Mouse (Mus musculus): ENCODE data around the gene Plekha4.

Plekha4 gene

DNA sequence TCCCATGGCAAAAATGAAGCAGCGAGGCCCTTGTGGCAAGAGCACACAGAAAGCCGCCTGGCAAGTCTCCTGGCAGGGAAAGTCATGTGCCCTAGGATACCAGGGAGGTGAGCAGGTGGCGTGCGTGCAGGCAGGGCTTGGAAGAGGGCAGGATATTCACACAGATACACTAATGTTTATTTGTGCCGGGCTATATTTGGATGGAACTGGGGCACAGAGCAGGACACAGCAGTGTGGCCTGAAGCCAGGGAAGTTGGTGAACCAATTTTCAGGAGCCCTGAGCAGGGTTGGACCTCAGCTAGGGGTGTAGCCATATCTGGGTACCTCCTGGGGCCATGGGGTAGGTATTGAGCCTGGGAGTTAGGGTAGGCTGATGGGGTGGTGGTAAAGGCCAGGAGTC lies 33.2 kb upstream of the Plekha4 start:
- no peak for TF ChIP-seq GATA4 (IDR thresholded peaks at IDR 0.05; ENCODE audit: insufficient replicate concordance, low read length)

DNA sequence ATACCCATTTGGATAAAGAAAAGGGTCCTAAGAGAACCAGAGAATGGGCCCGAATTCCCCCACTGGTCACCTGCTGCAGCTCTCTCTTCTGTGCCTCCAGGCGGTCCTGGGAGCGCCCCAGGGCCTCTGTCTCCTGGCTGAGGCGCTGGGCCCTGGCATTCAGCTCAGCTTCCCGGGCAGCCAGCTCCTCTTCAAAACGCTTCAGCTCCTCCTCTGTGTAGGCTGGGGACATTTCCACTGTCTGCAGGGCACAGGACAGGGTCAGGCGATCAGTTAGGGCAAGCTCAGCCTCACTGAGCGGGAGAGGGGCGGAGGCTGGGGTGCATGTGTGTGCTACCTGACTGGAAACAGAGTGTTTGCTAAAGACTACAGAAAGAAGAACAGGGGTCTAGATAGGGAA lies 31.6 kb upstream of the Plekha4 start:
- no peak for TF ChIP-seq GATA4 (IDR thresholded peaks at IDR 0.05; ENCODE audit: insufficient replicate concordance, low read length)

DNA sequence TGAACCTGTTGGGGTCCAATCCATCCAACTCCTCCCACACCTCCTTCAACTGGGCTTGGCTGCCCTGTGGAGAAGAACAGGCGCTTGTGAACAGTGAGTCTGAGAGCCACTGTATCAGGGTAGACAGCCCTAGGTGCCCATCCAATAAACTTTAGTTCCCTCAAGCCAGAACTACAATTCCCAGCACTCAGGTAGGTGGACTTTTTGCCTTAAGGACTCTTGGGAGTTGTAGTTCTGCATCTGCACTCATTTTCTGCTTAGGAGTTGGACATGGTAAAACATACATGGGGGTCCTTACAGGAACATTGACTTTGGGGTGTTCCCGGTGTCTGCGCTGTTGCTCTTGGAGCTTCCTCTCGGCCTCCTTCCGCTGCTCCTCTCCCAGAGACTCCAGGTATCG lies 27.7 kb upstream of the Plekha4 start:
- TF ChIP-seq GATA4 (IDR thresholded peaks at IDR 0.05; ENCODE audit: insufficient replicate concordance, low read length), result no peak

DNA sequence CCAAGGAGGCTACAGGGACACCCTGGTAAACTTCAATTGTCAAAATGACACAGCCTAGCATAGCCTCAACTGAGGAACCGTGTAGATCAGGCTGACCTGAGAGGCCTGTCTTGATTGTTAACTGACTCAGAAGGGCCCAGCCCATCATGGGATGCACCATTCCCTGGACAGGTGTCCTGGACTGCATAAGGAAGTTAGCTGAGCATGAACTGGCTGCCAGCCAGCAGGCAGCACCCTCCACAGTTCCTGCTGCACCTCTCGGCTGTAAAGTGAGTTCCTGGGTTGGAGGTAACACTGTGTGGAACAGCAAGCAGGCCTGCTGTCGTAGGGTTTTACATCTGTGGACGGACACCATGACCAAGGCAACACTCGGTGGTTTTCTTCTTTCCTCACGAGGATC lies 18.5 kb upstream of the Plekha4 start:
- TF ChIP-seq GATA4 (IDR thresholded peaks at IDR 0.05; ENCODE audit: insufficient replicate concordance, low read length), result no peak

DNA sequence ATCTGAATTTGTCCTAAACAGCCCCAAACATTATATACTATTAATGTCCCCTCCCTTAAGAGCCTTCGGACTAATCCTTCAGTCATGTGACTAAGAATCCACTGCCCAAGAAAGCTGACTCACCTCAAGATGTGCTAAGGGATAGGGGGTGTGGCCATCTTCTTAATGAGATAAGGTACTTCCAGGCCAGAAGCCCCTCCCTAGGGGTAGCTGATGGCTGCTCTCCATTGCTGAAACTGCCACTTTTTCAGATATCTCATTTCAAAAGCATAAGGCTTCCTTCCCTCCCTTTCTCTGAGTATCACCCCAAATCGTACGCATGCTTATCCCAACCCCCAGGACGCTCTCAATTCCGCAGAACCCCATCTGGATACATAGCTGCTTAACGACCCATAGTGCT lies 17.6 kb upstream of the Plekha4 start:
- 0 out of 2 replicates have a peak, but pooled peaks have one; percentile 34 for TF ChIP-seq GATA4 (IDR thresholded peaks at IDR 0.05; ENCODE audit: insufficient replicate concordance, low read length)

DNA sequence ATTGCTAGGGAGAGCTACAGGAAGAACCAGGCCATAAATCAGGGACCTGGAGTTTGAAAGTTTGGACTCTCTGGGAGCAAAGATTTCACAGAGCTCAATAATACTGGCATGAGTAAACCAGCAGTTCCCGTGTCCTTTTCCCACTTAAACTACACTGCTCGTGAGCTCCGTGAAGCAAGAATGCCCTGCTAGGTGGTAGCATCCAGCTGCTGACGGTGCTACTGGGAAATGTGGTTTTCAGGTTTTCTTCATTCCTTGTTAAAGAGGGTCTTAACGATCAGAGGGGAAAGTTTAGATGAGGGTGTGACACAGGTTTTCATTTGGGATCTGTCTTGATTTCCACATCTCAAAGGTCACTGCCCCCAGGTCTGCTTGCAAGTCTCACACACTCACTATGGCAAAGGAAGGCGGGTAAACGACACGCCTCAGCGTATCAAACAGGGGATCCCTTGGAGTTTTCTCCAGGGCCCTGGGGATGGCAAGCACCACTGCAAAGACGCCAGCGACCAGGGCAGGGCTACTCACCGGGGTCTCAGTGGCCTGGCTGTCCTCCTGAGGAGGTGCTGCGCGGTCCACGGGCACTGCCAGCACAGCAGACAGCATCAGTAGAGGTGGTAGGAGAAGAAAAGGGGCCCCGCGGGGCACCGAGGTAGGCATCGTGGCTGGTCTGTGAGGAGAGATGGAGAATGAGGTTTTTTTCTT lies 16.8 kb upstream of the Plekha4 start:
- TF ChIP-seq GATA4 (IDR thresholded peaks at IDR 0.05; ENCODE audit: insufficient replicate concordance, low read length), result no peak

DNA sequence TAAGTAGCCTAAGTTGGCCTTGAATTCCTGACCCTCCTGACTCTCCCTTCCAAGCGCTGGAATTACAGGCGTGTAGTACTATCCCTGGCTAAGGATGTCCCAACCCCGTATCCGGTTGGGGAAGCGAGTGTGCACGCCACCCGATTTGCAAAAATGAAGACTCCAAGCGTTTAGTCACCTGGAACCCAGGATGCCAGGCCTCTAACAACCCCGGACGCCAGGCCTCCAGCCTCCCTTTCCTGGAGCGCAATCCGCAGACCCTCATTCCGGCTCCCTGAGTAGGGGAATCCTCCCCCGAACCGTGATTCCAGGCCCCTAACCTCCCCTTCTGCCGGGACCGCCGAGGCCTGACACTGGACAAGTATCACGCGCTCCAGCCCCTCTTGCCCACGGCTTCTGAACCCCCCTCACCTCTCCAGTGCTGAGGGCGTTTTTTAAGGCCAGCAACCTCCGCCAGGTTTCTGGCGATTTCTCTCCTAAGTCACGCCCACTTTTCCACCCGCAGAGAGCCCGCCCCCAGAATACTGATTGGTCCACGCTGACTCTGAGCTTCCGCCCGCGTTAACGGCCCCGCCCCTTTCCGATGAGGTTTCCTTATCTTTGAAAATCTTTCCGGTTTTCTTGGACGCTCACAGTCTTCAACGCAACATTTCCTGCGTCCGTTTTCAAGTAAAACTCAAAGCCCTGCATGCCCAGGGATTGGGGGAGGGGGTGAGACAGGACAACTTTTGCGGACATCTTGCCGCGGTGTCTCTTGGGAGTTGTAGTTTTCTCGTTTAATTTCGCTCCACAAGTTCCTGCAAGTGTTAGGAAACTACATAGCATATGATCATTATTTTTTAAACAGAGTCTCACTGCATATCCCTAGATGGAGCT lies 16.0 kb upstream of the Plekha4 start, which contains the start of gene Nucb1:
Gene Nucb1, minus strand, starts transcription at position 495 of the 876 bp plus-strand sequence.
- peak; percentile 93 for TF ChIP-seq GATA4 (IDR thresholded peaks at IDR 0.05; ENCODE audit: insufficient replicate concordance, low read length)

DNA sequence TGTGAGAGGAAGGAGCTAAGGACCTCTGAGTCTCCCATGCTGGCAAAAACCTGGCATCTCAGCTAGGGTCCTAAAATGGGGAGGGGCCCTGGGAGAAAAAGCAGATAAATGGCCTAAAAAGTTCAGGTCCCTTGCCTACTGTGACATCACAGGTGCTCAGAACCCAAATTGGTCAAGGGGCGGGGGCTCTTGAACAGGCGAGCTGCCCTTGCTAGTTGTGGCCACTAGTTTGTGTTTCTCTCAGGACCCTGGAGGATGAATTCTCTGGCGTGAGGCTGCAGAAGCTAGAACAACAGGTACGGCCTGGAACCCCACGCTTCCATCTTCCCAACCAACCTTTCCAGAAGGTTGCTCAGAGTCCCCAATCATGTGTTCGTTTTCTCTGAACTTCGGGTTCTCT lies 11.7 kb upstream of the Plekha4 start:
- TF ChIP-seq GATA4 (IDR thresholded peaks at IDR 0.05; ENCODE audit: insufficient replicate concordance, low read length), result no peak

DNA sequence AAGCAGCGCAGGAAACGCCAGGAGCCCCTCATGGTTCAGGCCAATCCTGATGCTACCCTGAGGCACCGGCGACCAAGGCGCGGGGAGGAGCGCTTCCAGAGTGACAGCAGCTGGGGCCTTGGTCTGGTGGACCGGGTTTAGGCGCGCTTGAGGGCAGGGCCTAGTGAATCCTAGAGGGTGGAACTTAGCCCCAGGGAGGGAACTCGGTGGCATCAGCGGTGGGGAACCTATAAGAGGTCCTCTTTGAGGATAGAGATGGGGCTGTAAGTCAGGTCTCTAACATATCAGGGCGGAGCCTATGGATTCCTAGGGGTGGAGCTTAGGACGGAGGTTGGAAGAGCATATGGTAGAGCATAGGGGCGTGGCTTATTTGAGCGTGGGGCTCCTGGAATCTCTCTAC lies 10.7 kb upstream of the Plekha4 start:
- no peak for TF ChIP-seq GATA4 (IDR thresholded peaks at IDR 0.05; ENCODE audit: insufficient replicate concordance, low read length)

DNA sequence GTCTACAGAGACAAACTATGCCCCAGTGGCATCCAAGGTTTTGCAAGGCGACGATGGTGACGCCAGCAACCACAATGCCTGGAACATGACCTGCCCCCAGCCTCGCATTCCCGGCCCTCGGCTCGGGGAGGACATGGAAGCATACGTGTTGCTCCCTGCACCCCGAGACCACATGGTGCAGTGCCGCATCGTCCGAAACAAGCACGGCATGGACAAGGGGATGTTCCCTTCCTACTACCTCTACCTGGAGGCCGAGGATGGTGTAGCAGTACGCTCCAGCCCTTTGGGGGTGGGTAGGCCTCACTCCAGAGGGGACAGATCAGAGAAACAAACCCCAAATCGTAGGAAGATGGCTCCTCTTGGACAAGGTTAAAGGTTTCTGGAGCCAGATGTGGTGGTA lies 7.5 kb upstream of the Plekha4 start:
- no peak for TF ChIP-seq GATA4 (IDR thresholded peaks at IDR 0.05; ENCODE audit: insufficient replicate concordance, low read length)

DNA sequence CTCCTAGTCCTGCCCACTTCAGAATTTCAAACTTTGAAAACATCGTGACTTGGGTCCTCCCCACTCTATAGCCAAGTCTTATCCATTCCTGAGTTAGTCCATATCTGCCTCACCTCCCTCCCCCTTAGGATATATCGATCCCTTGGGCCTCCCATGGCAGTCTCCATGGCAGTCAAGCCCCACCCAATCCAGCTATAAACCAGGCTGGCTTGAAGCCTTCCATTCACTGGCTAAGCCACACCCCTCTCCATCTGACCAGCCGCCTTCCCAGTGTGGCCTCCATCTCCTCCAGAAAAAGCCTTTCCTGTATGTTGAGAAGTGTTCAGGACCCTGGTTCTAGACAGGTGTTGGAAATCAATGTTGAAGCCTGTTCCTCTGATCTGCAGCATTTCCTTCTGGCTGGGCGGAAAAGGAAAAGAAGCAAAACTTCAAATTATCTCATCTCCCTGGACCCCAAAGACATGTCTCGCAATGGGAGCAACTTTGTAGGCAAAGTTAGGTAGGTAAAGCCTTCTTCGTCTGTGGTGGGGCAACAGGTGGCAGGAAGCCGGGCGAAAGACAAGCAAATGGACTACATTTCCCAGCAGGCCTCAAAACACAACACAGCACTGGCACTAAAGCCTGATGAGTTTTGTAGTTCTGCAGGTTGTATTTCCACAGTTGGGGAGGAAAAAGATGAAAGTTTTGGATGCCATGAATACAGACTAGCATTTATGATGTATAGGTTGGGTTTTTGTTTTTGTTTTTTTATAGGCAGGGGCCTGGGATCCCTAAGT lies 6.6 kb upstream of the Plekha4 start:
- no peak for TF ChIP-seq GATA4 (IDR thresholded peaks at IDR 0.05; ENCODE audit: insufficient replicate concordance, low read length)

DNA sequence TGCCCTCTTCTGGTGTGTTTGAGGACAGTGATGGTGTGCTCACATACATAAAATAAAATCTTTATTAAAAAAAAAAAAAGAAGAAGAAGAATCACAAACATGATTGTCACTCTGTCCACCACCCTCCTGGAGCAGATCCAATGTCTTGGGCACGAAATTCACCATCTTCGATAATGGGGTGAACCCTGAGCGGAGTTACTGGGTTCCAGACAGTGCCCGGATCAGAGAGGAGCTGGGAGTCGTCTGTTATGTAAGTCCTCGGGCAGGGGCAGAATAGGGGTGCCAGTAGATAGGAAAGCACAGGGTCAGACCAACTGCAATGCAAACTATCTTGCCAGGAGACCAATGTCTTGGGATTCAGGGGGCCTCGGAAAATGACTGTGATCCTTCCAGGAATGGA lies 5.5 kb upstream of the Plekha4 start:
- TF ChIP-seq GATA4 (IDR thresholded peaks at IDR 0.05; ENCODE audit: insufficient replicate concordance, low read length), result no peak

DNA sequence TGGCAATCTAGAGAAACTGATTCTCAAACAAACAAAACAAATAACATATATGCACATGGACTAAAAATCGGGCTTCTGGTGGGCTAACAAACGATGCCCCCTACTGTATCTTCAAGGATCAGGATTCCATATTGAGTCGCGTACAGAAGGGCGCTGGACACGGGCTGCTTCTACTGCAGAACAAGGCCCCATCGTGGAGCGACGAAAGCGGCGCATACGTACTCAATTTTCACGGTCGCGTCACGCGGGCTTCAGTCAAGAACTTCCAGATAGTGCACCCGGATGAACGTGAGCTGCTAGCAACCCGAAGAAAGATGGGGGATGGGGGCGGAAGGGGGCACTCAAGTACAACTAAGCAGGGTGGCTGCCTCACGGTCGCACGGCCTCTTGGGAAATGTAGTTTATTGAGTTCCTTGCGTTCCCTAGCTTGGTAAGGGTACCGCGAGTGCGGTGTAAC lies 4.4 kb upstream of the Plekha4 start:
- peak; percentile 54; the same call in 1 of the 2 replicates for TF ChIP-seq GATA4 (IDR thresholded peaks at IDR 0.05; ENCODE audit: insufficient replicate concordance, low read length)

DNA sequence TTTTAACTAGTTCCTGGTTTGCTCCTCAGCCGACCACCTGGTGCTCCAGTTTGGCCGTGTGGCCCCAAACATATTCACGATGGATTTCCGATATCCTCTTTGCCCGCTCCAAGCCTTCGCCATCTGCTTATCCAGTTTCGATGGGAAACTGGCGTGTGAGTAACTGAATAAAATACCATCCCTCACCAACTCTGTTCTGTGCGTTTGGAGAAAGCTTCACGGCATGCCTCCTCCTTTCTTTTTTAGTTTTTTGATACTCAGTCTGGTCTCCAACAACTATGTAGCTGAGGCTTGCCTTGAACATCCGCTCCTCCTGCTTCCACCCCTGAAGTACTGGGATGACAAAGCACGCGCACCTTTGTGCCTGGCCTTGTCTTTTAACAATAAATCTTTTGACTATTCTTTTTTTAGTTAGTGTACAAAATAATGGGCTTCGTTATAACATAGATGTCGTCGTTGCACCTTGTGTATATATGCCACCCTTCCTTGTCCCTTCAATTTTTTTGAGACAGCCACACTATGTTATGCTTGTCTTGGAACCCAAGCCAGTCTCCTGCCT lies 3.9 kb upstream of the Plekha4 start:
- no peak for TF ChIP-seq GATA4 (IDR thresholded peaks at IDR 0.05; ENCODE audit: insufficient replicate concordance, low read length)
